Mouse (Mus musculus) MEL (cell line): ENCODE measurements around the gene Nt5c3b. TPM values are rescaled to one million over a fixed set of nuclear protein-coding genes. Genes with fewer than 3 reads are reported as not detected.

Experiments used
- DNase-seq: peaks from one replicate; pipeline ENCODE4 v3.0.0; 2011; ENCODE audit warnings: low read depth, low spot score
- H3K27ac ChIP-seq: 2 replicates; pipeline ENCODE4 v1.5.1; 2012; ENCODE audit warnings: low read depth, mild to moderate bottlenecking, control low read depth, low read length, moderate library complexity; ENCODE audit not compliant: control insufficient read depth
- H3K27me3 ChIP-seq, 2 experiments: fragments of 150-350 bp in 1 of 2; sonication (generic) in 1 of 2; 2 replicates each; pipeline ENCODE4 v1.6.1; 2012; ENCODE audit warnings: low read length in 2 of 2, mild to moderate bottlenecking in 2 of 2, improper control_type of control experiment in 1 of 2, moderate library complexity in 1 of 2; ENCODE audit not compliant: insufficient read depth in 2 of 2, control insufficient read depth in 1 of 2
- H3K36me3 ChIP-seq, 2 experiments: 2 replicates each; pipeline ENCODE4 v1.6.1; 2012 to 2014; ENCODE audit warnings: low read length in 2 of 2, improper control_type of control experiment in 1 of 2, inconsistent platforms in 1 of 2, mild to moderate bottlenecking in 1 of 2; ENCODE audit not compliant: insufficient read depth in 2 of 2, control insufficient read depth in 1 of 2
- H3K4me1 ChIP-seq, 2 experiments: fragments of 150-350 bp in 1 of 2; sonication (generic) in 1 of 2; 2 replicates each; pipeline ENCODE4 v1.6.1; 2012; ENCODE audit warnings: low read length in 2 of 2, improper control_type of control experiment in 1 of 2, mild to moderate bottlenecking in 1 of 2; ENCODE audit not compliant: insufficient read depth in 2 of 2, control insufficient read depth in 1 of 2
- H3K4me3 ChIP-seq, 2 experiments: fragments of 150-350 bp in 1 of 2; sonication (generic) in 1 of 2; 2 replicates each; pipeline ENCODE4 v1.5.1; 2012; ENCODE audit warnings: low read depth in 2 of 2, low read length in 2 of 2, mild to moderate bottlenecking in 2 of 2, moderate library complexity in 2 of 2, control low read depth in 1 of 2, improper control_type of control experiment in 1 of 2; ENCODE audit not compliant: control insufficient read depth in 1 of 2, insufficient read depth in 1 of 2
- H3K79me2 ChIP-seq: 2 replicates; pipeline ENCODE4 v1.6.1; 2012; ENCODE audit warnings: mild to moderate bottlenecking, low read length, moderate library complexity; ENCODE audit not compliant: control insufficient read depth, poor library complexity, insufficient read depth
- H3K9ac ChIP-seq: 2 replicates; pipeline ENCODE4 v1.6.1; 2012; ENCODE audit warnings: low read depth, mild to moderate bottlenecking, control low read depth, low read length, moderate library complexity; ENCODE audit not compliant: control insufficient read depth, poor library complexity, severe bottlenecking
- H3K9me3 ChIP-seq: fragments of 150-350 bp; sonication (generic); replicated peaks from 2 replicates; pipeline ENCODE4 v1.6.1; 2012; ENCODE audit warnings: mild to moderate bottlenecking, low read length, improper control_type of control experiment, moderate library complexity; ENCODE audit not compliant: insufficient read depth
- BHLHE40 ChIP-seq: IDR thresholded peaks from 2 replicates; pipeline ENCODE4 v1.6.1; 2012; ENCODE audit warnings: low read depth, mild to moderate bottlenecking, inconsistent platforms, low read length, improper control_type of control experiment, borderline replicate concordance
- E2F4 ChIP-seq: IDR thresholded peaks from 2 replicates; pipeline ENCODE4 v1.6.1; 2011; ENCODE audit warnings: low read depth, low read length, improper control_type of control experiment, borderline replicate concordance
- ELF1 ChIP-seq: IDR thresholded peaks from 2 replicates; pipeline ENCODE4 v1.6.1; 2014; ENCODE audit warnings: low read depth, mild to moderate bottlenecking, inconsistent platforms, low read length, improper control_type of control experiment, moderate library complexity
- EP300 ChIP-seq, 2 experiments: IDR thresholded peaks; 2 replicates each; pipeline ENCODE4 v1.6.1; 2011; ENCODE audit warnings: improper control_type of control experiment in 2 of 2, low read length in 2 of 2, low read depth in 1 of 2, mild to moderate bottlenecking in 1 of 2
- ETS1 ChIP-seq: IDR thresholded peaks from 2 replicates; pipeline ENCODE4 v1.6.1; 2012; ENCODE audit warnings: low read depth, mild to moderate bottlenecking, inconsistent platforms, low read length, improper control_type of control experiment, moderate library complexity
- GATA1 ChIP-seq: IDR thresholded peaks from 2 replicates; pipeline ENCODE4 v1.6.1; 2011; ENCODE audit warnings: low read depth, low read length, improper control_type of control experiment
- JUND ChIP-seq: IDR thresholded peaks from 2 replicates; pipeline ENCODE4 v1.6.1; 2011; ENCODE audit warnings: low read depth, mild to moderate bottlenecking, improper control_type of control experiment, low read length
- MAFK ChIP-seq: IDR thresholded peaks from 2 replicates; pipeline ENCODE4 v1.6.1; 2011; ENCODE audit warnings: low read depth, mild to moderate bottlenecking, low read length, improper control_type of control experiment, borderline replicate concordance
- MAZ ChIP-seq: IDR thresholded peaks from 2 replicates; pipeline ENCODE4 v1.6.1; 2012; ENCODE audit warnings: low read depth, mild to moderate bottlenecking, inconsistent platforms, low read length, improper control_type of control experiment
- MYB ChIP-seq: IDR thresholded peaks from 2 replicates; pipeline ENCODE4 v1.6.1; 2011; ENCODE audit warnings: mild to moderate bottlenecking, low read depth, low read length, improper control_type of control experiment
- NELFE ChIP-seq: IDR thresholded peaks from 2 replicates; pipeline ENCODE4 v1.6.1; 2011; ENCODE audit warnings: low read depth, low read length, improper control_type of control experiment
- NRF1 ChIP-seq: IDR thresholded peaks from 2 replicates; pipeline ENCODE4 v1.6.1; 2014; ENCODE audit warnings: low read depth, mild to moderate bottlenecking, inconsistent platforms, low read length, improper control_type of control experiment, moderate library complexity; ENCODE audit not compliant: poor library complexity, insufficient read depth, severe bottlenecking
- POLR2AphosphoS2 ChIP-seq: IDR thresholded peaks from 2 replicates; pipeline ENCODE4 v1.6.1; 2011; ENCODE audit warnings: low read length, improper control_type of control experiment
- RAD21 ChIP-seq: IDR thresholded peaks from 2 replicates; pipeline ENCODE4 v1.6.1; 2011; ENCODE audit warnings: mild to moderate bottlenecking, low read depth, low read length, improper control_type of control experiment
- RCOR1 ChIP-seq: IDR thresholded peaks from 2 replicates; pipeline ENCODE4 v1.6.1; 2012; ENCODE audit warnings: low read depth, mild to moderate bottlenecking, inconsistent platforms, low read length, improper control_type of control experiment
- SIN3A ChIP-seq: IDR thresholded peaks from 2 replicates; pipeline ENCODE4 v1.6.1; 2012; ENCODE audit warnings: low read length, improper control_type of control experiment, inconsistent platforms
- SMC3 ChIP-seq: IDR thresholded peaks from 2 replicates; pipeline ENCODE4 v1.6.1; 2011; ENCODE audit warnings: low read depth, low read length, improper control_type of control experiment
- TAL1 ChIP-seq: IDR thresholded peaks from 2 replicates; pipeline ENCODE4 v1.6.1; 2012; ENCODE audit warnings: mild to moderate bottlenecking, inconsistent platforms, low read length, moderate library complexity, mixed read lengths
- TBP ChIP-seq: IDR thresholded peaks from 2 replicates; pipeline ENCODE4 v1.8.0; 2011; ENCODE audit warnings: low read depth, low read length, improper control_type of control experiment
- UBTF ChIP-seq: IDR thresholded peaks from 2 replicates; pipeline ENCODE4 v1.6.1; 2012; ENCODE audit warnings: low read depth, mild to moderate bottlenecking, inconsistent platforms, low read length, improper control_type of control experiment, moderate library complexity, borderline replicate concordance; ENCODE audit not compliant: insufficient read depth
- USF2 ChIP-seq, 2 experiments: IDR thresholded peaks; 2 replicates each; pipeline ENCODE4 v1.6.1; 2011 to 2012; ENCODE audit warnings: improper control_type of control experiment in 2 of 2, low read length in 2 of 2, borderline replicate concordance in 1 of 2, inconsistent platforms in 1 of 2, low read depth in 1 of 2, mild to moderate bottlenecking in 1 of 2; ENCODE audit not compliant: insufficient read depth in 1 of 2
- ZMIZ1 ChIP-seq: IDR thresholded peaks from 2 replicates; pipeline ENCODE4 v1.6.1; 2012; ENCODE audit warnings: low read depth, mild to moderate bottlenecking, inconsistent platforms, low read length, improper control_type of control experiment, moderate library complexity
- ZNF384 ChIP-seq: IDR thresholded peaks from 2 replicates; pipeline ENCODE4 v1.6.1; 2012; ENCODE audit warnings: low read depth, mild to moderate bottlenecking, inconsistent platforms, low read length, improper control_type of control experiment
- polyA plus RNA-seq, 2 experiments: library from polyadenylated mRNA; stranded (reverse) in 1 of 2; unstranded in 1 of 2; fragments of >175 nt in 1 of 2; fragments of >200 nt in 1 of 2; gene quantifications; 2 replicates each; pipeline versions ENCODE4 v1.2.1 to v1.2.4; 2012; ENCODE audit warnings: low replicate concordance in 2 of 2, low read depth in 1 of 2; ENCODE audit not compliant: insufficient read length in 2 of 2, insufficient read depth in 1 of 2, missing spikeins in 1 of 2
- total RNA-seq: library from RNA; depleted of rRNA; stranded (reverse); fragments of 300-350 nt; gene quantifications from 2 replicates; pipeline ENCODE4 v1.2.3, GENCODE M21; 2012

Nt5c3b gene
- total and polyA plus RNA-seq, 3 experiments = 61.3 to 287 (median 79.2) TPM

- no peaks in the 10 kb centered on the region for H3K36me3 ChIP-seq
- no peak for DNase-seq
- no peaks in the 10 kb centered on the region for H3K79me2 ChIP-seq
- no peaks in the 10 kb centered on the region for H3K9me3 ChIP-seq
- no peak overlapping the region for H3K27ac ChIP-seq
- H3K9ac ChIP-seq = no peak overlapping the region
- no peaks in the 10 kb centered on the region; a peak in 1 of 4 replicates for H3K27me3 ChIP-seq
- no peak for TF ChIP-seq TBP
- TF ChIP-seq JUND = no peak
- TF ChIP-seq ZMIZ1 = no peak
- TF ChIP-seq NELFE = no peak
- TF ChIP-seq E2F4 = no peak
- no peak for TF ChIP-seq EP300 (IDR thresholded peaks at IDR 0.05; ENCODE audit: low read depth in 1 of 2, low read length in 2 of 2)
- TF ChIP-seq ETS1 = no peak
- H3K4me1 ChIP-seq = no peaks in the 10 kb centered on the region
- no peak overlapping the region for H3K4me3 ChIP-seq
These were observed 31.9 kb downstream of the Nt5c3b start for GRCm38 (mm10) chr11:100409686-100410085.

DNA sequence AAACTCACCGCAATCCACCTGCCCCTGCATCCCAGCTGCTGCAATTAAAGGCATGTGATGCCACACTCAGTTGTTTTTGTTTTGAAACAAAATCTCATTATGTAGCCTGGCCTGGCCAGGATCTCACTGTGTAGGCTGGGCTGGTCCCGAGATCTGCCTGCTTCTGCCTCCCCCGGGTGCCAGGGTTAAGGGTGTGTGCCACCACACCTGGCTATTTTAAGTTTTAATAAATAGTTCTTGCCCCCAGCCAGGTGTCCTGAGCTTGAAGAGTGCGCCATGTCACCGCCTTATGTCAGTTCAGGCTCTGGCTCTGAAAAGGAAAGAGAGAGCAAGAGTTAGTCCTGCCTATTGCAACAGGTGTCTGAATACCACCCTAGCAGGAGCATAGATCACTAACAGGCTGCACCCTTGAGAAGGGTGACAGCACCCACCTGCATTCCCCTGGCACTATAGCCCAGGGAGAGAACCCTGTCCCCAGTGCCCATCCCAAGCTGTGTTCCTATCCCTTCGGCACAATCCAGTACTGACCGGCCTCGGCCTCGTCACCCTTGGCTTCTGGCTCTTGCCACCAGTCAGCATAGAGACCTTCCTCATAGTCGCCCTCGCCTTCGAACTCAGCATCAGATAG lies 32.7 kb downstream of the Nt5c3b start:
- Histone ChIP-seq H3K27me3 (no peaks in the 10 kb centered on the region; a peak in 1 of 4 replicates), H3K4me1 (no peaks in the 10 kb centered on the region), H3K4me3 (no peak overlapping the region), H3K36me3 (no peaks in the 10 kb centered on the region), H3K79me2 (no peaks in the 10 kb centered on the region), H3K27ac (no peak overlapping the region), H3K9ac (no peak overlapping the region), H3K9me3 (no peaks in the 10 kb centered on the region)
- TF ChIP-seq SIN3A = no peak
- TF ChIP-seq NRF1 = no peak
- TF ChIP-seq ELF1 = no peak
- TF ChIP-seq BHLHE40 = no peak
- no peak for TF ChIP-seq TAL1
- no peak for TF ChIP-seq TBP
- TF ChIP-seq RAD21 = no peak
- TF ChIP-seq RCOR1 = no peak
- no peak for TF ChIP-seq MYB
- no peak for TF ChIP-seq MAFK
- no peak for TF ChIP-seq UBTF
- TF ChIP-seq ZNF384 = no peak
- no peak for TF ChIP-seq MAZ
- TF ChIP-seq USF2 (IDR thresholded peaks at IDR 0.05; ENCODE audit: borderline replicate concordance in 1 of 2, insufficient read depth in 1 of 2, low read depth in 1 of 2, low read length in 2 of 2) = no peak
- no peak for TF ChIP-seq GATA1
- no peak for TF ChIP-seq POLR2AphosphoS2
- TF ChIP-seq SMC3 = no peak
- no peak for TF ChIP-seq ETS1
- TF ChIP-seq E2F4 = no peak
- TF ChIP-seq NELFE = no peak
- no peak for DNase-seq
